Mouse (Mus musculus): ENCODE data around the gene Adgrl2. TPM values are rescaled to one million over a fixed set of nuclear protein-coding genes. Genes with fewer than 3 reads are reported as not detected.

Gene Adgrl2
- polyA plus RNA-seq, 1 experiment from 2014 or later = 63.6 TPM

- DNase-seq (ENCODE audit: low spot score) (no peak), ATAC-seq (replicated peaks; ENCODE audit: low FRiP score, low TSS enrichment, low read depth) (no peak)
- no peak overlapping the region for H3K4me3 ChIP-seq (ENCODE audit: low read depth, low read length)
- peaks cover 68% of the 10 kb centered on the region for H3K36me3 ChIP-seq (ENCODE audit: control insufficient read depth, insufficient read depth, low read length)
- H3K9ac ChIP-seq (ENCODE audit: low read length) = no peak overlapping the region
- H3K27ac ChIP-seq (ENCODE audit: low read depth) = no peak overlapping the region
- WGBS = 90% methylated on average over 4 of the region's 4 CpGs
- peaks cover 9% of the 10 kb centered on the region; the same call in 1 of the 2 replicates for H3K4me1 ChIP-seq (replicated peaks; ENCODE audit: control insufficient read depth, insufficient read depth, low read length)
- H3K4me2 ChIP-seq (ENCODE audit: low read length) = no peak overlapping the region
- no peaks in the 10 kb centered on the region for H3K9me3 ChIP-seq (ENCODE audit: control insufficient read depth, low read length)
- H3K27me3 ChIP-seq (replicated peaks; ENCODE audit: control insufficient read depth, insufficient read depth, low read length) = no peaks in the 10 kb centered on the region
Observed at GRCm38 (mm10) chr3:148850821-148851220, 139.5 kb downstream of the Adgrl2 start.

- Histone ChIP-seq H3K9ac (ENCODE audit: low read length) (no peak overlapping the region), H3K4me3 (ENCODE audit: low read depth, low read length) (no peak overlapping the region), H3K27ac (ENCODE audit: low read depth) (no peak overlapping the region), H3K9me3 (ENCODE audit: control insufficient read depth, low read length) (no peaks in the 10 kb centered on the region), H3K4me1 (replicated peaks; ENCODE audit: control insufficient read depth, insufficient read depth, low read length) (no peaks in the 10 kb centered on the region), H3K27me3 (replicated peaks; ENCODE audit: control insufficient read depth, insufficient read depth, low read length) (no peaks in the 10 kb centered on the region), H3K36me3 (ENCODE audit: control insufficient read depth, insufficient read depth, low read length) (peaks cover 82% of the 10 kb centered on the region), H3K4me2 (ENCODE audit: low read length) (no peak overlapping the region)
- peak; percentile 9 for DNase-seq (ENCODE audit: low spot score)
- ATAC-seq (replicated peaks; ENCODE audit: low FRiP score, low TSS enrichment, low read depth) = no peak
- 72% methylated on average over 2 of the region's 2 CpGs for WGBS
Observed at GRCm38 (mm10) chr3:148848366-148848765, 142.0 kb downstream of the Adgrl2 start.

GRCm38 (mm10) chr3:148844182-148844581, 146.2 kb downstream of the Adgrl2 start:
- Histone ChIP-seq H3K4me1 (replicated peaks; ENCODE audit: control insufficient read depth, insufficient read depth, low read length) (no peaks in the 10 kb centered on the region), H3K9me3 (ENCODE audit: control insufficient read depth, low read length) (no peaks in the 10 kb centered on the region), H3K36me3 (ENCODE audit: control insufficient read depth, insufficient read depth, low read length) (peaks cover 65% of the 10 kb centered on the region), H3K4me2 (ENCODE audit: low read length) (no peak overlapping the region), H3K4me3 (ENCODE audit: low read depth, low read length) (no peak overlapping the region), H3K27ac (ENCODE audit: low read depth) (no peak overlapping the region), H3K9ac (ENCODE audit: low read length) (no peak overlapping the region), H3K27me3 (replicated peaks; ENCODE audit: control insufficient read depth, insufficient read depth, low read length) (no peaks in the 10 kb centered on the region)
- 93% methylated on average over 6 of the region's 6 CpGs for WGBS
- peak; percentile 46 for DNase-seq (ENCODE audit: low spot score)
- ATAC-seq (replicated peaks; ENCODE audit: low FRiP score, low TSS enrichment, low read depth) = no peak

- no peak overlapping the region for H3K4me3 ChIP-seq (ENCODE audit: low read depth, low read length)
- H3K27me3 ChIP-seq (replicated peaks; ENCODE audit: control insufficient read depth, insufficient read depth, low read length) = no peaks in the 10 kb centered on the region
- H3K9ac ChIP-seq (ENCODE audit: low read length) = no peak overlapping the region
- no peak overlapping the region for H3K4me2 ChIP-seq (ENCODE audit: low read length)
- H3K4me1 ChIP-seq (replicated peaks; ENCODE audit: control insufficient read depth, insufficient read depth, low read length) = no peaks in the 10 kb centered on the region
- 83% methylated on average over 7 of the region's 7 CpGs for WGBS
- H3K9me3 ChIP-seq (ENCODE audit: control insufficient read depth, low read length) = no peaks in the 10 kb centered on the region
- peaks cover 64% of the 10 kb centered on the region for H3K36me3 ChIP-seq (ENCODE audit: control insufficient read depth, insufficient read depth, low read length)
- no peak for ATAC-seq (replicated peaks; ENCODE audit: low FRiP score, low TSS enrichment, low read depth)
- peak; percentile 45 for DNase-seq (ENCODE audit: low spot score)
- no peak overlapping the region for H3K27ac ChIP-seq (ENCODE audit: low read depth)
Observed at GRCm38 (mm10) chr3:148842533-148842932, 147.8 kb downstream of the Adgrl2 start.

- no peak for ATAC-seq (replicated peaks; ENCODE audit: low FRiP score, low TSS enrichment, low read depth)
- peak; percentile 36 for DNase-seq (ENCODE audit: low spot score)
- H3K4me3 ChIP-seq (ENCODE audit: low read depth, low read length) = no peak overlapping the region
- H3K9ac ChIP-seq (ENCODE audit: low read length) = no peak overlapping the region
- H3K9me3 ChIP-seq (ENCODE audit: control insufficient read depth, low read length) = no peaks in the 10 kb centered on the region
- H3K27me3 ChIP-seq (replicated peaks; ENCODE audit: control insufficient read depth, insufficient read depth, low read length) = no peaks in the 10 kb centered on the region
- H3K27ac ChIP-seq (ENCODE audit: low read depth) = no peak overlapping the region
- WGBS = 93% methylated on average over 13 of the region's 13 CpGs
- H3K36me3 ChIP-seq (ENCODE audit: control insufficient read depth, insufficient read depth, low read length) = peaks cover 74% of the 10 kb centered on the region
- no peak overlapping the region for H3K4me2 ChIP-seq (ENCODE audit: low read length)
- H3K4me1 ChIP-seq (replicated peaks; ENCODE audit: control insufficient read depth, insufficient read depth, low read length) = no peaks in the 10 kb centered on the region
Observed at GRCm38 (mm10) chr3:148838835-148839296, 151.5 kb downstream of the Adgrl2 start.

- Histone ChIP-seq H3K36me3 (ENCODE audit: control insufficient read depth, insufficient read depth, low read length) (peaks cover 74% of the 10 kb centered on the region), H3K27ac (ENCODE audit: low read depth) (no peak overlapping the region), H3K4me2 (ENCODE audit: low read length) (no peak overlapping the region), H3K4me1 (replicated peaks; ENCODE audit: control insufficient read depth, insufficient read depth, low read length) (no peaks in the 10 kb centered on the region), H3K9me3 (ENCODE audit: control insufficient read depth, low read length) (no peaks in the 10 kb centered on the region), H3K9ac (ENCODE audit: low read length) (no peak overlapping the region), H3K27me3 (replicated peaks; ENCODE audit: control insufficient read depth, insufficient read depth, low read length) (no peaks in the 10 kb centered on the region), H3K4me3 (ENCODE audit: low read depth, low read length) (no peak overlapping the region)
- 85% methylated on average over 13 of the region's 13 CpGs for WGBS
- DNase-seq (ENCODE audit: low spot score) (peak; percentile 38), ATAC-seq (replicated peaks; ENCODE audit: low FRiP score, low TSS enrichment, low read depth) (no peak)
Observed at GRCm38 (mm10) chr3:148838095-148838834, 152.1 kb downstream of the Adgrl2 start.

GRCm38 (mm10) chr3:148835136-148835535, 155.2 kb downstream of the Adgrl2 start:
- 93% methylated on average over 12 of the region's 12 CpGs for WGBS

GRCm38 (mm10) chr3:148833070-148833769, 157.1 kb downstream of the Adgrl2 start:
- ATAC-seq (replicated peaks; ENCODE audit: low FRiP score, low TSS enrichment, low read depth) = no peak
- no peaks in the 10 kb centered on the region for H3K4me1 ChIP-seq (replicated peaks; ENCODE audit: control insufficient read depth, insufficient read depth, low read length)
- no peak overlapping the region for H3K27ac ChIP-seq (ENCODE audit: low read depth)
- H3K27me3 ChIP-seq (replicated peaks; ENCODE audit: control insufficient read depth, insufficient read depth, low read length) = no peaks in the 10 kb centered on the region
- peaks cover 77% of the 10 kb centered on the region for H3K36me3 ChIP-seq (ENCODE audit: control insufficient read depth, insufficient read depth, low read length)
- no peak for DNase-seq (ENCODE audit: low spot score)
- no peak overlapping the region for H3K9ac ChIP-seq (ENCODE audit: low read length)
- 92% methylated on average over 20 of the region's 20 CpGs for WGBS
- no peak overlapping the region for H3K4me3 ChIP-seq (ENCODE audit: low read depth, low read length)
- no peak overlapping the region for H3K4me2 ChIP-seq (ENCODE audit: low read length)
- H3K9me3 ChIP-seq (ENCODE audit: control insufficient read depth, low read length) = no peaks in the 10 kb centered on the region

More at GRCm38 (mm10) chr3:148835136-148835535, 155.2 kb downstream of the Adgrl2 start:
- no peak for DNase-seq (ENCODE audit: low spot score)
- Histone ChIP-seq H3K4me1 (replicated peaks; ENCODE audit: control insufficient read depth, insufficient read depth, low read length) (no peaks in the 10 kb centered on the region), H3K36me3 (ENCODE audit: control insufficient read depth, insufficient read depth, low read length) (peaks cover 86% of the 10 kb centered on the region), H3K4me2 (ENCODE audit: low read length) (no peak overlapping the region), H3K27ac (ENCODE audit: low read depth) (no peak overlapping the region), H3K4me3 (ENCODE audit: low read depth, low read length) (no peak overlapping the region), H3K9ac (ENCODE audit: low read length) (no peak overlapping the region), H3K27me3 (replicated peaks; ENCODE audit: control insufficient read depth, insufficient read depth, low read length) (no peaks in the 10 kb centered on the region), H3K9me3 (ENCODE audit: control insufficient read depth, low read length) (no peaks in the 10 kb centered on the region)
- ATAC-seq (replicated peaks; ENCODE audit: low FRiP score, low TSS enrichment, low read depth) = no peak

Data from intestine, embryonic 14.5 days (tissue).